Comparison of ENCODE assay signal across 8 mouse cellular contexts in genomic region chr9:121348476-121348875, GRCm38 (mm10). TPM values are rescaled to one million over a fixed set of nuclear protein-coding genes. Genes with fewer than 3 reads are reported as not detected.
A peak's percentile ranks its signal among the peaks of the same experiment; 100 is the strongest.
DNase-seq lines count a peak whose midpoint lies in the region; ATAC-seq lines count a peak whose summit lies in the region.

No protein-coding gene starts in this region.

- no peak overlapping the region for H3K4me3 ChIP-seq in hindbrain, embryonic 11.5 days (ENCODE audit: low read depth, low read length)
- H3K4me3 ChIP-seq in liver, embryonic 13.5 days (replicated peaks), result no peak overlapping the region
- no peak overlapping the region for H3K4me3 ChIP-seq in stomach, embryonic 15.5 days (replicated peaks)

- no peak overlapping the region for H3K9ac ChIP-seq in hindbrain, embryonic 11.5 days (ENCODE audit: low read depth, low read length)
- no peak overlapping the region for H3K9ac ChIP-seq in liver, embryonic 13.5 days
- no peak overlapping the region for H3K9ac ChIP-seq in stomach, embryonic 15.5 days

- no peaks in the 10 kb centered on the region for H3K9me3 ChIP-seq in hindbrain, embryonic 11.5 days (ENCODE audit: control insufficient read depth, low read length)
- H3K9me3 ChIP-seq in liver, embryonic 13.5 days (replicated peaks), result no peaks in the 10 kb centered on the region
- no peaks in the 10 kb centered on the region for H3K9me3 ChIP-seq in stomach, embryonic 15.5 days

- peak; percentile 41 for DNase-seq in urinary bladder, postnatal 14 days (ENCODE audit: low spot score)
- DNase-seq in urinary bladder, adult 18-20 months (ENCODE audit: low spot score in 2 of 2), result no peak
- no peak for DNase-seq in hindbrain, embryonic 11.5 days (ENCODE audit: low spot score)
- no peak for DNase-seq in liver, embryonic 13.5 days
- DNase-seq in cerebellum, adult 9-11 months, result no peak
- DNase-seq in gastrocnemius, postnatal 10 days, result no peak

- WGBS in hindbrain, embryonic 11.5 days, result 8% methylated on average over 5 of the region's 5 CpGs
- WGBS in liver, embryonic 13.5 days (ENCODE audit: insufficient replicate concordance), result 25% methylated on average over 5 of the region's 5 CpGs
- WGBS in stomach, embryonic 15.5 days, result 12% methylated on average over 5 of the region's 5 CpGs

- no peaks in the 10 kb centered on the region for H3K36me3 ChIP-seq in hindbrain, embryonic 11.5 days (ENCODE audit: control insufficient read depth, insufficient read depth, low read length)
- no peaks in the 10 kb centered on the region for H3K36me3 ChIP-seq in liver, embryonic 13.5 days
- H3K36me3 ChIP-seq in stomach, embryonic 15.5 days, result no peaks in the 10 kb centered on the region

- no peak overlapping the region for H3K4me2 ChIP-seq in hindbrain, embryonic 11.5 days (replicated peaks; ENCODE audit: low read depth, low read length)
- H3K4me2 ChIP-seq in liver, embryonic 13.5 days, result no peak overlapping the region
- H3K4me2 ChIP-seq in stomach, embryonic 15.5 days, result no peak overlapping the region

- H3K27me3 ChIP-seq in hindbrain, embryonic 11.5 days (ENCODE audit: control insufficient read depth, insufficient read depth, low read length), result no peaks in the 10 kb centered on the region
- no peaks in the 10 kb centered on the region for H3K27me3 ChIP-seq in liver, embryonic 13.5 days
- no peaks in the 10 kb centered on the region for H3K27me3 ChIP-seq in stomach, embryonic 15.5 days (replicated peaks)

- H3K27ac ChIP-seq in hindbrain, embryonic 11.5 days (ENCODE audit: low read depth, low read length), result peak overlapping the region; percentile 32
- H3K27ac ChIP-seq in liver, embryonic 13.5 days, result no peak overlapping the region
- H3K27ac ChIP-seq in stomach, embryonic 15.5 days, result peak overlapping the region; percentile 80

- 0 out of 2 replicates have a peak, but pooled peaks have one; percentile 36 for ATAC-seq in hindbrain, embryonic 11.5 days (ENCODE audit: low FRiP score)
- 0 out of 2 replicates have a peak, but pooled peaks have one; percentile 30 for ATAC-seq in liver, embryonic 13.5 days (ENCODE audit: low read depth)
- ATAC-seq in stomach, embryonic 15.5 days (ENCODE audit: insufficient read depth, low FRiP score, low read depth), result peak; percentile 71; the same call in 1 of the 2 replicates
- no peak for ATAC-seq in erythroblast, adult 5-6 weeks (replicated peaks; ENCODE audit: low FRiP score, poor library complexity, severe bottlenecking)

- H3K4me1 ChIP-seq in hindbrain, embryonic 11.5 days (replicated peaks; ENCODE audit: control insufficient read depth, insufficient read depth, low read length), result peaks cover 18% of the 10 kb centered on the region
- H3K4me1 ChIP-seq in liver, embryonic 13.5 days (replicated peaks), result peaks cover 55% of the 10 kb centered on the region
- H3K4me1 ChIP-seq in stomach, embryonic 15.5 days, result peaks cover 36% of the 10 kb centered on the region

RNA-seq across cellular contexts. Expression of gene Trak1, which starts 51.2 kb away (rescaled TPM):
- polyA plus RNA-seq in hindbrain, embryonic 11.5 days (2014; fragmentation: Nextera tagmentation; extraction: Ambion mirVana), result 19.8 and 21.2 TPM in 2 replicates
- polyA plus RNA-seq in liver, embryonic 13.5 days (2015; fragmentation: Nextera tagmentation; extraction: Ambion mirVana), result 3.6 and 4.8 TPM in 2 replicates
- 20.7 and 21.3 TPM in 2 replicates for polyA plus RNA-seq in stomach, embryonic 15.5 days (2015; fragmentation: Nextera tagmentation; extraction: Ambion mirVana)
- total RNA-seq in erythroblast, adult 5-6 weeks (2015; ENCODE audit: low replicate concordance), result 5.0 and 36.9 TPM in 2 replicates
- total RNA-seq in erythroblast, adult 5-6 weeks (2017; ENCODE audit: low replicate concordance), result 3.0 and 6.7 TPM in 2 replicates
- 100 to 1,000 TPM; 203 to 207 TPM for total RNA-seq in gastrocnemius, postnatal 10 days (2021)
